Mouse (Mus musculus): ENCODE data around the gene Gabbr1. TPM values are rescaled to one million over a fixed set of nuclear protein-coding genes. Genes with fewer than 3 reads are reported as not detected.

Gene Gabbr1
- polyA plus RNA-seq, 1 experiment = 56.8 TPM

GRCm38 (mm10) chr17:37050876-37051275 lies 5.1 kb downstream of the Gabbr1 start:
- H3K27ac ChIP-seq (ENCODE audit: insufficient read depth, low read length) = no peak overlapping the region
- H3K4me1 ChIP-seq (ENCODE audit: control insufficient read depth, insufficient read depth, low read length) = no peaks in the 10 kb centered on the region
- peak overlapping the region; percentile 28 for H3K4me3 ChIP-seq (ENCODE audit: insufficient read depth, low read length)
- TF ChIP-seq CTCF (IDR thresholded peaks at IDR 0.05; ENCODE audit: borderline replicate concordance, insufficient read depth, low read length) (no peak), POLR2A (IDR thresholded peaks at IDR 0.05; ENCODE audit: low read depth, low read length) (no peak)

- Histone ChIP-seq H3K4me3 (ENCODE audit: insufficient read depth, low read length) (no peak overlapping the region), H3K27ac (ENCODE audit: insufficient read depth, low read length) (no peak overlapping the region), H3K4me1 (ENCODE audit: control insufficient read depth, insufficient read depth, low read length) (no peaks in the 10 kb centered on the region)
- no peak for TF ChIP-seq POLR2A (IDR thresholded peaks at IDR 0.05; ENCODE audit: low read depth, low read length)
- TF ChIP-seq CTCF (IDR thresholded peaks at IDR 0.05; ENCODE audit: borderline replicate concordance, insufficient read depth, low read length) = no peak
These were observed 6.0 kb downstream of the Gabbr1 start for GRCm38 (mm10) chr17:37051745-37052144.

GRCm38 (mm10) chr17:37056957-37057356 lies 11.2 kb downstream of the Gabbr1 start:
- no peak overlapping the region for H3K4me3 ChIP-seq (ENCODE audit: insufficient read depth, low read length)
- no peak for TF ChIP-seq CTCF (IDR thresholded peaks at IDR 0.05; ENCODE audit: borderline replicate concordance, insufficient read depth, low read length)
- TF ChIP-seq POLR2A (IDR thresholded peaks at IDR 0.05; ENCODE audit: low read depth, low read length) = no peak
- peaks cover 3% of the 10 kb centered on the region for H3K4me1 ChIP-seq (ENCODE audit: control insufficient read depth, insufficient read depth, low read length)
- H3K27ac ChIP-seq (ENCODE audit: insufficient read depth, low read length) = no peak overlapping the region

- Histone ChIP-seq H3K4me1 (ENCODE audit: control insufficient read depth, insufficient read depth, low read length) (peaks cover 10% of the 10 kb centered on the region), H3K4me3 (ENCODE audit: insufficient read depth, low read length) (no peak overlapping the region), H3K27ac (ENCODE audit: insufficient read depth, low read length) (peak overlapping the region; percentile 50)
- TF ChIP-seq POLR2A (IDR thresholded peaks at IDR 0.05; ENCODE audit: low read depth, low read length) (no peak), CTCF (IDR thresholded peaks at IDR 0.05; ENCODE audit: borderline replicate concordance, insufficient read depth, low read length) (no peak)
These were observed 15.7 kb downstream of the Gabbr1 start for GRCm38 (mm10) chr17:37061435-37061834.

GRCm38 (mm10) chr17:37062101-37062641 lies 16.4 kb downstream of the Gabbr1 start:
- Histone ChIP-seq H3K4me1 (ENCODE audit: control insufficient read depth, insufficient read depth, low read length) (peaks cover 10% of the 10 kb centered on the region), H3K27ac (ENCODE audit: insufficient read depth, low read length) (peak overlapping the region; percentile 50), H3K4me3 (ENCODE audit: insufficient read depth, low read length) (no peak overlapping the region)
- no peak for TF ChIP-seq CTCF (IDR thresholded peaks at IDR 0.05; ENCODE audit: borderline replicate concordance, insufficient read depth, low read length)
- no peak for TF ChIP-seq POLR2A (IDR thresholded peaks at IDR 0.05; ENCODE audit: low read depth, low read length)

- Histone ChIP-seq H3K27ac (ENCODE audit: insufficient read depth, low read length) (peak overlapping the region; percentile 50; the same call in 1 of the 2 replicates), H3K4me1 (ENCODE audit: control insufficient read depth, insufficient read depth, low read length) (peaks cover 10% of the 10 kb centered on the region), H3K4me3 (ENCODE audit: insufficient read depth, low read length) (no peak overlapping the region)
- TF ChIP-seq CTCF (IDR thresholded peaks at IDR 0.05; ENCODE audit: borderline replicate concordance, insufficient read depth, low read length) (no peak), POLR2A (IDR thresholded peaks at IDR 0.05; ENCODE audit: low read depth, low read length) (no peak)
These were observed 17.3 kb downstream of the Gabbr1 start for GRCm38 (mm10) chr17:37063063-37063462.

GRCm38 (mm10) chr17:37063686-37064495 lies 18.1 kb downstream of the Gabbr1 start:
- TF ChIP-seq CTCF (IDR thresholded peaks at IDR 0.05; ENCODE audit: borderline replicate concordance, insufficient read depth, low read length) (no peak), POLR2A (IDR thresholded peaks at IDR 0.05; ENCODE audit: low read depth, low read length) (no peak)
- H3K4me3 ChIP-seq (ENCODE audit: insufficient read depth, low read length) = no peak overlapping the region
- H3K4me1 ChIP-seq (ENCODE audit: control insufficient read depth, insufficient read depth, low read length) = peaks cover 10% of the 10 kb centered on the region
- no peak overlapping the region for H3K27ac ChIP-seq (ENCODE audit: insufficient read depth, low read length)

- Histone ChIP-seq H3K4me1 (ENCODE audit: control insufficient read depth, insufficient read depth, low read length) (peaks cover 16% of the 10 kb centered on the region), H3K27ac (ENCODE audit: insufficient read depth, low read length) (no peak overlapping the region), H3K4me3 (ENCODE audit: insufficient read depth, low read length) (no peak overlapping the region)
- TF ChIP-seq CTCF (IDR thresholded peaks at IDR 0.05; ENCODE audit: borderline replicate concordance, insufficient read depth, low read length) (no peak), POLR2A (IDR thresholded peaks at IDR 0.05; ENCODE audit: low read depth, low read length) (no peak)
These were observed 20.2 kb downstream of the Gabbr1 start for GRCm38 (mm10) chr17:37065993-37066392.

- Histone ChIP-seq H3K4me1 (ENCODE audit: control insufficient read depth, insufficient read depth, low read length) (peaks cover 7% of the 10 kb centered on the region; the same call in 1 of the 2 replicates), H3K4me3 (ENCODE audit: insufficient read depth, low read length) (no peak overlapping the region), H3K27ac (ENCODE audit: insufficient read depth, low read length) (no peak overlapping the region)
- TF ChIP-seq POLR2A (IDR thresholded peaks at IDR 0.05; ENCODE audit: low read depth, low read length) (no peak), CTCF (IDR thresholded peaks at IDR 0.05; ENCODE audit: borderline replicate concordance, insufficient read depth, low read length) (no peak)
These were observed 22.1 kb downstream of the Gabbr1 start for GRCm38 (mm10) chr17:37067861-37068260.

- H3K4me3 ChIP-seq (ENCODE audit: insufficient read depth, low read length) = no peak overlapping the region
- peak overlapping the region; percentile 39; the same call in 1 of the 2 replicates for H3K27ac ChIP-seq (ENCODE audit: insufficient read depth, low read length)
- peaks cover 7% of the 10 kb centered on the region; the same call in 1 of the 2 replicates for H3K4me1 ChIP-seq (ENCODE audit: control insufficient read depth, insufficient read depth, low read length)
- TF ChIP-seq POLR2A (IDR thresholded peaks at IDR 0.05; ENCODE audit: low read depth, low read length) = no peak
- TF ChIP-seq CTCF (IDR thresholded peaks at IDR 0.05; ENCODE audit: borderline replicate concordance, insufficient read depth, low read length) = no peak
These were observed 24.4 kb downstream of the Gabbr1 start for GRCm38 (mm10) chr17:37070121-37070520.
